Mouse (Mus musculus) fibroblast of lung, adult 2 months (primary cell): ENCODE results near the gene Mypop.
A peak's percentile ranks its signal among the peaks of the same experiment; 100 is the strongest.

Experiments used
- DNase-seq: peaks from one replicate; pipeline ENCODE4 v3.0.0-alpha.2; 2011; ENCODE audit warnings: low read depth

Mypop gene

DNA sequence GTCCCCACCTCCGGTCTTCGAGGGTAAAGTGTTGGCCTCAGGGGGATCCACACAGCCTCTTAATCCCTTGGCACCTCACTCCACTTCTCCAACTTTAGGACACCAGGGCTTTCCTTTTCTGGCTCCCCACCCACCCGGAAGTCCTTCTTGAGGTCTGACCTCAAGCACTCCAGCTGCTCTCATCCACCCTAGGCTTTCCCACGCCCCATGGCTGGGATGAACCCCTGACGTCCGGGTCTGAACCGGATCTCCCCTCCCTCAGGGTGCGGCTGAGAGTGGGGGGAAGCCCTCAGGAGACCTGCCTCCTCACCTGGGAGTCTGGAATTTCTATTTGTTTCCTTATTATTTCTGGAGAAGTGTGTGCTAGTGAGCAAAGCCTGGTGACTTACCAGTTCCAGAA, 30.0 kb downstream of the Mypop start:
- DNase-seq = no peak

- DNase-seq = no peak
These were observed 31.3 kb downstream of the Mypop start for GRCm38 (mm10) chr7:19022189-19022958.

- no peak for DNase-seq
These were observed 32.3 kb downstream of the Mypop start, which contains the start of gene Foxa3 for GRCm38 (mm10) chr7:19023357-19023814. Gene Foxa3 (minus strand): TSS chr7:19023538.

GRCm38 (mm10) chr7:19024096-19024506, 33.1 kb downstream of the Mypop start, which contains the start of gene Sympk:
Gene Sympk (plus strand): TSS chr7:19024377.
- peak; percentile 86 for DNase-seq

DNA sequence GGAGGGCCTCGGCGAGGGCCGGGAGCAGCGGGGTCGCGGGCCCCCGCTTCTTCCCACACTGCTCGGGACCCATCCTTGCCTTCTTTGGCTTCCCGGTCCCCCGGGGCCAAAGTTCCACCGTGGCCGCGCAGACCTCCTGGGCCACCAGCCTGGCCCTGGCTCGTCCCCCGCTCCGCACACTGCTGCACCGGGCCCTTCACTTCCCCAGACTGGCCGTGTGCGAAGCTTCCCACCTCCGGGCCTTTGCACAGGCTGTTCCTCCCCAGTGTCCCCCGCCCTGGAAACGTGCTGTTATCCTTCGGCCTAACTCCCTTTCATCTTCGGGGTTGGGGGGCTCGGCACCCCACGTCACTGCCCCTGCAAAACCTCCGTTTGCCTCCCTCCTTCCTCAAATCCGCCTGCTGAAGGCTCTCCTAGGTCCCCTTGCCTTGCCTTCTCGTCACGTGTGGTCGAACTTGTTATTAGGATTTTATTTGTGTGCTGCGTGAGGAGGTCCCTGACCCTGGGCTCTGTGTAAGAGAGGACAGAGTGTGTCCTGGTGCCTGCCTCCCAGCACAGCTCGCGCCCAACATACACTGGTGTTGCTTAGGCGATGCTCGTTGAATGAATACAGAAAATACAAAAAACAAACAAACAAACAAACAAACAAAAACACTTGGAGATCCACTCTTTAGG, 33.7 kb downstream of the Mypop start:
- no peak for DNase-seq

GRCm38 (mm10) chr7:19028067-19028466, 37.0 kb downstream of the Mypop start:
- DNase-seq = no peak

DNA sequence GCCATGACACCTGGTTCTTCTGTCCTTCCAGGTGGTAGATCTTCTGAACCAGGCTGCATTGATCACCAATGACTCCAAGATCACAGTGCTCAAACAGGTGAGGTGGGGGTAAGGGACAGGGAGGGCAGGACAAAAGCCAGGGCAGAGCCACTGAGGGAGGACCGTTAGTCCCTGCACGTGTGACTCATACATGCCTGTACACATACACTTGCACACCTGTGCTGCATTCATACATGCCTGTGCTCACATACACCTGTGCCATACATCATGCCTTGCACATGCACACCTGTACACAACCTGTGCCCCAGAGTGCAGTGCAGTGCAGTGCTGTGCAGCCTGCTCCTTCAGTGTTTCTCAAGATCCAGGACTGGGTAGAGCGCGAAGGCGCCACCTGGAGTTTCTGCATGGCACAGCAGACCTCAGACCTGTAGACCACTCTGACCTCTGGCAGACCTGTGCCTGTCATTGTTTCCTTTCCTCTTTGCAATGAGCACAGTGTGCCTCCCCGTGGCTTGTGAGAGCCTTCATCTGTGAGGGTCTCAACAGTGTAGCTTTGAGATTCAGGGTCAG, 38.1 kb downstream of the Mypop start:
- DNase-seq = no peak

GRCm38 (mm10) chr7:19031641-19032040, 40.6 kb downstream of the Mypop start:
- DNase-seq = no peak

GRCm38 (mm10) chr7:19044616-19045015, 53.6 kb downstream of the Mypop start:
- no peak for DNase-seq

- no peak for DNase-seq
These were observed 55.4 kb downstream of the Mypop start for GRCm38 (mm10) chr7:19046286-19047069.

- DNase-seq = no peak
These were observed 57.0 kb downstream of the Mypop start for GRCm38 (mm10) chr7:19048006-19048527.

GRCm38 (mm10) chr7:19049252-19049651, 58.2 kb downstream of the Mypop start:
- DNase-seq = no peak

GRCm38 (mm10) chr7:19050172-19050571, 59.1 kb downstream of the Mypop start:
- DNase-seq = no peak

DNA sequence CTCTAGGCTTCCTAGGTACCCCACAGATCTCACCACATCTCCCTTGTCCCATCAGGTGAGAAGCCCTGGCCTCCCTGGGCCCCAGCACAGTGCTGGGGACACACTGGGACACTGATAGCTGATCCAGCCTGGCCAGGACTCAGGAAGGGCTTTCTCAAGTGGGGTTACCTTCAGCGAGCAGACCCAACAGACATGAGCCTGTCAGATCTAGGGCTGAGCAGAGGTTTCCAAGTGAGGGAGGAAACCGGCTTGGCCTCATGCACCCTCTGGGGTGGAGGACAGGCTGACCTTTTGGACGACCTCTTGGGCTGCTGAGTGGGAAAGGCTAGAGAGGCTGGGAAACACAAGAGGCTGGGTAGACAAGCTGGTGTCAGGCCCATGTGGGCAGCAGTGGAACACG, 60.1 kb downstream of the Mypop start:
- DNase-seq = no peak
